Mouse (Mus musculus) cerebellum, adult 2 months (tissue): ENCODE measurements around the gene Ppp1r35.

ENCODE experiments used
- CTCF ChIP-seq: fragments of 200-500 bp; IDR thresholded peaks from 2 replicates; pipeline ENCODE4 v1.5.1; 2011; ENCODE audit warnings: low read depth, mild to moderate bottlenecking, control low read depth, low read length, moderate library complexity, borderline replicate concordance; ENCODE audit not compliant: insufficient read depth
- POLR2A ChIP-seq: fragments of 200-500 bp; IDR thresholded peaks from 2 replicates; pipeline ENCODE4 v1.6.1; 2011; ENCODE audit warnings: low read length, control low read depth, borderline replicate concordance; ENCODE audit not compliant: insufficient read depth

- TF ChIP-seq CTCF (peak; percentile 10; the same call in 1 of the 2 replicates), POLR2A (no peak)
Observed at GRCm38 (mm10) chr5:137738516-137738915, 40.1 kb upstream of the Ppp1r35 start.
